Mouse (Mus musculus) G1E (cell line): ENCODE measurements around the gene Ripor2. TPM values are rescaled to one million over a fixed set of nuclear protein-coding genes. Genes with fewer than 3 reads are reported as not detected.

Experiments
- ATAC-seq: 2 replicates; pipeline ENCODE4 v1.8.0; 2016; ENCODE audit warnings: mild to moderate bottlenecking; ENCODE audit not compliant: insufficient number of reproducible peaks, poor library complexity, low FRiP score, severe bottlenecking; ENCODE audit errors: extremely low read depth
- DNase-seq: peaks from one replicate; pipeline ENCODE4 v3.0.0; 2012; ENCODE audit warnings: low spot score
- H3K27me3 ChIP-seq: 2 replicates; pipeline ENCODE4 v1.6.1; 2012; ENCODE audit warnings: mild to moderate bottlenecking, low read length, inconsistent platforms; ENCODE audit not compliant: insufficient read depth
- H3K36me3 ChIP-seq: replicated peaks from 2 replicates; pipeline ENCODE3; 2012; ENCODE audit warnings: mild to moderate bottlenecking, inconsistent platforms
- H3K4me1 ChIP-seq: 2 replicates; pipeline ENCODE4 v1.6.1; 2012; ENCODE audit warnings: low read depth, low read length, inconsistent platforms, mixed read lengths; ENCODE audit not compliant: insufficient read depth
- H3K4me3 ChIP-seq: 2 replicates; pipeline ENCODE4 v1.5.1; 2012; ENCODE audit warnings: low read depth, mild to moderate bottlenecking, inconsistent platforms, low read length, moderate library complexity, mixed read lengths
- H3K9me3 ChIP-seq: replicated peaks from 2 replicates; pipeline ENCODE4 v1.6.1; 2012; ENCODE audit warnings: inconsistent platforms
- CTCF ChIP-seq: IDR thresholded peaks from 2 replicates; pipeline ENCODE4 v1.5.1; 2012; ENCODE audit warnings: low read depth, low read length, inconsistent platforms, mixed read lengths
- GATA1 ChIP-seq: IDR thresholded peaks from 2 replicates; pipeline ENCODE4 v1.6.1; 2012; ENCODE audit warnings: borderline replicate concordance, low read length, inconsistent platforms, mixed read lengths
- GATA2 ChIP-seq: IDR thresholded peaks from 2 replicates; pipeline ENCODE4 v1.6.1; 2012; ENCODE audit warnings: low read depth, low read length, inconsistent platforms, borderline replicate concordance
- POLR2AphosphoS5 ChIP-seq: IDR thresholded peaks from 2 replicates; pipeline ENCODE4 v1.6.1; 2012; ENCODE audit warnings: low read depth, low read length, inconsistent platforms; ENCODE audit not compliant: insufficient replicate concordance
- TAL1 ChIP-seq: conservative IDR thresholded peaks from 2 replicates; pipeline ENCODE4 v1.6.1; 2012; ENCODE audit warnings: low read depth, low read length, inconsistent platforms, mixed read lengths
- polyA plus RNA-seq: library from polyadenylated mRNA; stranded (reverse); fragments of >175 nt; gene quantifications from 2 replicates; pipeline ENCODE4 v1.2.3, GENCODE M21; 2012
- total RNA-seq, 2 experiments: library from RNA; stranded (forward) in 1 of 2; stranded (reverse) in 1 of 2; fragments of 200-1000 nt in 1 of 2; fragments of >200 nt in 1 of 2; fragmentation: Nextera tagmentation in 1 of 2; gene quantifications; 2 replicates each; pipeline ENCODE4 v1.2.3; 2014 to 2017

Ripor2 gene
- total and polyA plus RNA-seq, 3 experiments: 0.27 TPM; not detected in 2

- Histone ChIP-seq H3K9me3 (no peaks in the 10 kb centered on the region), H3K4me3 (no peak overlapping the region), H3K4me1 (no peaks in the 10 kb centered on the region), H3K36me3 (no peaks in the 10 kb centered on the region), H3K27me3 (no peaks in the 10 kb centered on the region; the same call in 1 of the 2 replicates)
- TF ChIP-seq GATA2: no peak
- TF ChIP-seq GATA1: no peak
- no peak for TF ChIP-seq POLR2AphosphoS5
- TF ChIP-seq TAL1: no peak
- TF ChIP-seq CTCF: no peak
- no peak for DNase-seq
- ATAC-seq: no peak
Observed at GRCm38 (mm10) chr13:24656719-24657497, 74.9 kb downstream of the Ripor2 start.

GRCm38 (mm10) chr13:24666763-24667162 lies 84.8 kb downstream of the Ripor2 start:
- DNase-seq: no peak
- TF ChIP-seq POLR2AphosphoS5 (no peak), TAL1 (no peak), GATA2 (no peak), CTCF (no peak), GATA1 (no peak)
- ATAC-seq: no peak
- Histone ChIP-seq H3K4me3 (no peak overlapping the region), H3K9me3 (no peaks in the 10 kb centered on the region), H3K36me3 (no peaks in the 10 kb centered on the region), H3K4me1 (no peaks in the 10 kb centered on the region), H3K27me3 (0 out of 2 replicates have a peak, but pooled peaks cover under 1% of the 10 kb centered on the region)

GRCm38 (mm10) chr13:24668556-24668955 lies 86.6 kb downstream of the Ripor2 start:
- no peaks in the 10 kb centered on the region for H3K36me3 ChIP-seq

GRCm38 (mm10) chr13:24670676-24671075 lies 88.7 kb downstream of the Ripor2 start:
- Histone ChIP-seq H3K9me3 (no peaks in the 10 kb centered on the region), H3K4me1 (no peaks in the 10 kb centered on the region), H3K27me3 (peaks cover 15% of the 10 kb centered on the region; the same call in 1 of the 2 replicates), H3K4me3 (no peak overlapping the region), H3K36me3 (no peaks in the 10 kb centered on the region)
- ATAC-seq: no peak
- no peak for DNase-seq
- TF ChIP-seq GATA1 (no peak), TAL1 (no peak), GATA2 (no peak), CTCF (no peak), POLR2AphosphoS5 (no peak)

More at GRCm38 (mm10) chr13:24668556-24668955, 86.6 kb downstream of the Ripor2 start:
- 0 out of 2 replicates have a peak, but pooled peaks cover 8% of the 10 kb centered on the region for H3K27me3 ChIP-seq
- ATAC-seq (no peak), DNase-seq (no peak)
- no peak for TF ChIP-seq GATA2
- no peak for TF ChIP-seq POLR2AphosphoS5
- no peak for TF ChIP-seq CTCF
- TF ChIP-seq GATA1: no peak
- TF ChIP-seq TAL1: no peak
- no peak overlapping the region for H3K4me3 ChIP-seq
- no peaks in the 10 kb centered on the region for H3K4me1 ChIP-seq
- H3K9me3 ChIP-seq: no peaks in the 10 kb centered on the region

- Histone ChIP-seq H3K27me3 (peaks cover 15% of the 10 kb centered on the region), H3K36me3 (no peaks in the 10 kb centered on the region), H3K4me3 (no peak overlapping the region), H3K4me1 (no peaks in the 10 kb centered on the region), H3K9me3 (no peaks in the 10 kb centered on the region)
- TF ChIP-seq CTCF (no peak), TAL1 (no peak), POLR2AphosphoS5 (no peak), GATA2 (no peak), GATA1 (no peak)
- DNase-seq (no peak), ATAC-seq (no peak)
Observed at GRCm38 (mm10) chr13:24679027-24679680, 97.2 kb downstream of the Ripor2 start.

GRCm38 (mm10) chr13:24680951-24681350 lies 99.0 kb downstream of the Ripor2 start:
- no peak for TF ChIP-seq GATA1
- TF ChIP-seq GATA2: no peak
- no peak for TF ChIP-seq CTCF
- TF ChIP-seq TAL1: no peak
- no peak for TF ChIP-seq POLR2AphosphoS5
- ATAC-seq (no peak), DNase-seq (no peak)
- Histone ChIP-seq H3K36me3 (no peaks in the 10 kb centered on the region), H3K27me3 (peaks cover 18% of the 10 kb centered on the region), H3K4me3 (no peak overlapping the region), H3K4me1 (peaks cover 3% of the 10 kb centered on the region), H3K9me3 (no peaks in the 10 kb centered on the region)
